Mouse (Mus musculus) mature B cell (primary cell): ENCODE measurements around the gene Pdp2.

Experiments
- in situ Hi-C: fragments of 300-500 bp; cut with MboI; formaldehyde crosslinking; loops from 2 replicates; pipeline ENCODE4 v1.14.3; 2019

Pdp2 gene

GRCm38 (mm10) chr8:104630981-104631663 lies 39.9 kb downstream of the Pdp2 start, which contains the start of gene Rrad:
Gene Rrad, minus strand, starts transcription at chr8:104631327.
- in situ Hi-C loops = loop anchor here (25.0 kb wide), 1 partner anchor 631 kb away; the partner anchor contains the start of genes B3gnt9, Fbxl8, Hsf4 and Tradd

GRCm38 (mm10) chr8:104631975-104632374 lies 40.7 kb downstream of the Pdp2 start:
- in situ Hi-C loops = loop anchor here (25.0 kb wide), 1 partner anchor 630 kb away; the partner anchor contains the start of genes B3gnt9, Fbxl8, Hsf4 and Tradd

GRCm38 (mm10) chr8:104632486-104632885 lies 41.2 kb downstream of the Pdp2 start:
- in situ Hi-C loops = loop anchor here (25.0 kb wide), 1 partner anchor 630 kb away; the partner anchor contains the start of genes B3gnt9, Fbxl8, Hsf4 and Tradd

GRCm38 (mm10) chr8:104633156-104633744 lies 42.0 kb downstream of the Pdp2 start:
- in situ Hi-C loops = loop anchor here (25.0 kb wide), 1 partner anchor 629 kb away; the partner anchor contains the start of genes B3gnt9, Fbxl8, Hsf4 and Tradd

- in situ Hi-C loops = loop anchor here (25.0 kb wide), 1 partner anchor 627 kb away; the partner anchor contains the start of genes B3gnt9, Fbxl8, Hsf4 and Tradd
Observed at GRCm38 (mm10) chr8:104635004-104635710, 43.9 kb downstream of the Pdp2 start.

- in situ Hi-C loops = loop anchor here (25.0 kb wide), 1 partner anchor 624 kb away; the partner anchor contains the start of genes B3gnt9, Fbxl8, Hsf4 and Tradd
Observed at GRCm38 (mm10) chr8:104638010-104638409, 46.8 kb downstream of the Pdp2 start.

GRCm38 (mm10) chr8:104640241-104640640 lies 49.0 kb downstream of the Pdp2 start:
- in situ Hi-C loops = loop anchor here (25.0 kb wide), 1 partner anchor 622 kb away; the partner anchor contains the start of genes B3gnt9, Fbxl8, Hsf4 and Tradd

GRCm38 (mm10) chr8:104640831-104641370 lies 49.6 kb downstream of the Pdp2 start:
- in situ Hi-C loops = loop anchor here (25.0 kb wide), 1 partner anchor 621 kb away; the partner anchor contains the start of genes B3gnt9, Fbxl8, Hsf4 and Tradd

GRCm38 (mm10) chr8:104641426-104642323 lies 50.4 kb downstream of the Pdp2 start, which contains the start of gene Ciao2b:
Gene Ciao2b, minus strand, starts transcription at chr8:104641965.
- in situ Hi-C loops = loop anchor here (25.0 kb wide), 1 partner anchor 621 kb away; the partner anchor contains the start of genes B3gnt9, Fbxl8, Hsf4 and Tradd

- in situ Hi-C loops = loop anchor here (25.0 kb wide), 1 partner anchor 620 kb away; the partner anchor contains the start of genes B3gnt9, Fbxl8, Hsf4 and Tradd
Observed at GRCm38 (mm10) chr8:104642324-104642654, 51.0 kb downstream of the Pdp2 start.

- in situ Hi-C loops = loop anchor here (25.0 kb wide), 1 partner anchor 618 kb away; the partner anchor contains the start of genes B3gnt9, Fbxl8, Hsf4 and Tradd
Observed at GRCm38 (mm10) chr8:104644187-104644586, 52.9 kb downstream of the Pdp2 start.
